Mouse (Mus musculus) forebrain, embryonic 16.5 days (tissue): ENCODE measurements around the gene Trip10. TPM values are rescaled to one million over a fixed set of nuclear protein-coding genes. Genes with fewer than 3 reads are reported as not detected.

Source experiments
- ATAC-seq: fragments of 200-750 bp; cut with Nextera tagmentation; 2 replicates; pipeline ENCODE4 v1.8.0; 2017; ENCODE audit warnings: mild to moderate bottlenecking, moderate library complexity
- H3K27ac ChIP-seq: fragments of 300-500 bp; sonication (generic); 2 replicates; pipeline ENCODE4 v1.5.1; 2014; ENCODE audit warnings: low read length, control low read depth
- H3K27me3 ChIP-seq: fragments of 300-500 bp; sonication (generic); replicated peaks from 2 replicates; pipeline ENCODE4 v1.6.1; 2014; ENCODE audit warnings: low read length; ENCODE audit not compliant: control insufficient read depth, insufficient read depth
- H3K36me3 ChIP-seq: fragments of 300-500 bp; sonication (generic); 2 replicates; pipeline ENCODE4 v1.6.1; 2014; ENCODE audit not compliant: control insufficient read depth, insufficient read depth
- H3K4me1 ChIP-seq: fragments of 300-500 bp; sonication (generic); replicated peaks from 2 replicates; pipeline ENCODE4 v1.6.1; 2014; ENCODE audit warnings: low read length; ENCODE audit not compliant: control insufficient read depth, insufficient read depth
- H3K4me2 ChIP-seq: fragments of 300-500 bp; sonication (generic); 2 replicates; pipeline ENCODE4 v1.6.1; 2014; ENCODE audit warnings: mild to moderate bottlenecking, low read length, control low read depth
- H3K4me3 ChIP-seq: fragments of 300-500 bp; sonication (generic); replicated peaks from 2 replicates; pipeline ENCODE4 v1.5.1; 2014; ENCODE audit warnings: mild to moderate bottlenecking, low read length, control low read depth
- H3K9ac ChIP-seq: fragments of 300-500 bp; sonication (generic); replicated peaks from 2 replicates; pipeline ENCODE4 v1.6.1; 2014; ENCODE audit warnings: low read depth, low read length, control low read depth
- H3K9me3 ChIP-seq: fragments of 300-500 bp; sonication (generic); 2 replicates; pipeline ENCODE4 v1.6.1; 2016; ENCODE audit warnings: low read length; ENCODE audit not compliant: control insufficient read depth
- WGBS: fragments of 180-500 bp; shearing (Covaris S2); extraction: QIAGEN DNeasy Blood & Tissue Kit; methylation state at CpG from one replicate; pipeline ENCODE4 v1.1.7; 2014; 5-methylcytosine and 5-hydroxymethylcytosine counted together
- microRNA-seq: library from miRNA; unstranded; fragments of <30 nt; microRNA quantifications from one replicate; pipeline ENCODE4, GENCODE M21; 2017
- polyA plus RNA-seq: library from polyadenylated mRNA; unstranded; fragments of >200 nt; fragmentation: Nextera tagmentation; extraction: Ambion mirVana; gene quantifications from 2 replicates; pipeline ENCODE4 v1.2.1, GENCODE M21; 2015

Trip10 gene
- polyA plus RNA-seq, 1 experiment from 2014 or later, result 12.0 TPM

DNA sequence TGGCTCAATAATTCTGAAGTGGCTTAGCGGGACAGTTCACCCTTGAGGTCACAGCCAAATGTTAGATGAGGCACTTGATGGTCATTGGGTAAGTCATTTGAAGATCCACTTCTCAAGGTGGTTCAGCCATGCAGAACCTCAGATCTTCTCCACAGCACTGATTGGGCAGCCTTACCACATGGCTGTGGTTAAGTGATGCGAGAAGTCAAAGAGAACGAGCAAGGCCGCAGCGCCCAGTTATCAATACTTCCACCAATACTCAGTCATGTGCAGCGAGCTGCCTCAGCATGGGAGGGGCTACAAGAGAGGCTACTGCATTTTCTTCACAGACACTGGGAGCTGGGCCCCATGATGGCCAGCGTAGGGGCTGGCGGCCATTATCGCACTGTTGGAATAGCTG lies 43.7 kb downstream of the Trip10 start:
- no peak overlapping the region for H3K4me2 ChIP-seq
- no peak overlapping the region for H3K27ac ChIP-seq
- H3K27me3 ChIP-seq, result no peaks in the 10 kb centered on the region
- no peak for ATAC-seq
- H3K36me3 ChIP-seq, result no peaks in the 10 kb centered on the region
- WGBS, result 95% methylated on average over 9 of the region's 9 CpGs
- no peaks in the 10 kb centered on the region for H3K9me3 ChIP-seq
- H3K4me1 ChIP-seq, result no peaks in the 10 kb centered on the region
- no peak overlapping the region for H3K9ac ChIP-seq
- H3K4me3 ChIP-seq, result no peak overlapping the region

DNA sequence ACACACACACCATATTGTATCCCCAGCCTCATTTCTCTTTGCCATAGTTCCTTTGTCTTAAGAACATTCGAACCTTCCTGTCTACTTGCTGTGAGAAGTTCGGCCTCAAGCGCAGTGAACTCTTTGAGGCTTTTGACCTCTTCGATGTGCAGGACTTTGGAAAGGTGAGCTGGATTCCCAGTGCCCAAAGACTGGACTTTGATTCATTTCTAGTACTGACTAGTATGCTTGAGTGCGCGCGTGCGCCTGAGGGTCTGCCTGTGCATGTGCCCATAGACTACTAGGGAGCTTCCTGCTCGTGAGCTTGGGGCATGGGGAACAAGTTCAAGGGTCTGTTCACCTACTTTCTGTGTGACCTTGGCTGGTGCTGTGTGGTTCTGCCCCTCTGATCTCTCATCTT lies 46.7 kb downstream of the Trip10 start:
- no peak for ATAC-seq
- Histone ChIP-seq H3K27me3 (no peaks in the 10 kb centered on the region), H3K9ac (no peak overlapping the region), H3K4me2 (no peak overlapping the region), H3K36me3 (no peaks in the 10 kb centered on the region), H3K4me3 (no peak overlapping the region), H3K27ac (no peak overlapping the region), H3K9me3 (no peaks in the 10 kb centered on the region), H3K4me1 (no peaks in the 10 kb centered on the region)
- WGBS, result 92% methylated on average over 9 of the region's 9 CpGs

- ATAC-seq, result no peak
- no peaks in the 10 kb centered on the region for H3K4me1 ChIP-seq
- no peak overlapping the region for H3K9ac ChIP-seq
- H3K36me3 ChIP-seq, result no peaks in the 10 kb centered on the region
- H3K4me3 ChIP-seq, result no peak overlapping the region
- H3K4me2 ChIP-seq, result no peak overlapping the region
- no peaks in the 10 kb centered on the region for H3K9me3 ChIP-seq
- WGBS, result 94% methylated on average over 12 of the region's 12 CpGs
- no peaks in the 10 kb centered on the region for H3K27me3 ChIP-seq
- H3K27ac ChIP-seq, result no peak overlapping the region
Measured at GRCm38 (mm10) chr17:57297040-57297439, 47.8 kb downstream of the Trip10 start.

DNA sequence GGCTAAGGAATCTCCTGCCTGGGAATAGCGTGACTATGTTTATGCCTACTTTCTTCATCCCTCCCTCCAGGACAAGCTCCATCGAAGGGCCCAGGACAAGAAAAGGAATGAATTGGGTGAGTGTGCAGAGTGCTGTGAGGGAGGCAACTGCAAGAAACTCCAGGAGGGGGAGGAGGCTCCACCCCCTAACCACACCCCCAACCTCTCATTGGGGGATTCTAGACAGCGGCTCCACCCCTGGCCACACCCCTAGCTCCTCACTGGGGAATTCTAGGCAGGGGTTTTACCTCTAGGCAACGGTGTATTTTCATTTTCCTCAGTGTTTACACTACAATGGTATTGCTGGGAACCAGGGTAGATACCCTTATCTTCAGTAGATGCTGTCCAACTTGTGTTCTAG lies 56.3 kb downstream of the Trip10 start:
- no peak for ATAC-seq
- H3K9me3 ChIP-seq, result no peaks in the 10 kb centered on the region
- 66% methylated on average over 4 of the region's 4 CpGs for WGBS
- H3K27ac ChIP-seq, result no peak overlapping the region
- no peaks in the 10 kb centered on the region for H3K36me3 ChIP-seq
- H3K4me1 ChIP-seq, result no peaks in the 10 kb centered on the region
- H3K27me3 ChIP-seq, result no peaks in the 10 kb centered on the region
- no peak overlapping the region for H3K4me3 ChIP-seq
- no peak overlapping the region for H3K4me2 ChIP-seq
- H3K9ac ChIP-seq, result no peak overlapping the region

- Histone ChIP-seq H3K27me3 (no peaks in the 10 kb centered on the region), H3K27ac (no peak overlapping the region), H3K4me1 (no peaks in the 10 kb centered on the region), H3K36me3 (no peaks in the 10 kb centered on the region), H3K9ac (no peak overlapping the region), H3K9me3 (no peaks in the 10 kb centered on the region), H3K4me3 (no peak overlapping the region), H3K4me2 (no peak overlapping the region)
- no peak for ATAC-seq
- WGBS, result 84% methylated on average over 6 of the region's 6 CpGs
Measured at GRCm38 (mm10) chr17:57307074-57307473, 57.8 kb downstream of the Trip10 start.

DNA sequence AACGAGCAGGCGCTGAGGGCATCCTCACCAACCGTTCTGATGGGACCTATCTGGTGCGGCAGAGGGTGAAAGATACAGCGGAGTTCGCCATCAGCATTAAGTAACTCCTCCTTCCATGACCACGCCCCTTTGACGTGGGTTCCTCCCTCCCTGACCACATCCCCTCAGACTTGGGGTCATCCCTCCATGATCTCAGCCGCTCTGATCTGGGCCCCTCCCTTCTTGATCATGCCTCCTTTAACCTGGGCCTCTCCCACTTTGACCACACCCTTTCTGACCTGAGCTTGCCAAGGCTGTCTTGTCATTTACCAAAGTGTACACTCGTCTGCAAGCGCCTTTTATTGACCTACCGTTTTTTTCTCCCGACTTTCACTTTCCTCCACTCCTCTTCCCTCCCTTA lies 62.5 kb downstream of the Trip10 start:
- no peak overlapping the region for H3K27ac ChIP-seq
- no peaks in the 10 kb centered on the region for H3K4me1 ChIP-seq
- H3K36me3 ChIP-seq, result no peaks in the 10 kb centered on the region
- no peaks in the 10 kb centered on the region for H3K27me3 ChIP-seq
- H3K4me3 ChIP-seq, result no peak overlapping the region
- 43% methylated on average over 13 of the region's 13 CpGs for WGBS
- no peak overlapping the region for H3K4me2 ChIP-seq
- no peaks in the 10 kb centered on the region for H3K9me3 ChIP-seq
- no peak for ATAC-seq
- no peak overlapping the region for H3K9ac ChIP-seq

Small RNAs within 50 kb of the gene (microRNA-seq; reads per million reads assigned to microRNA genes)
- gene Mir6978, result not detected

Other genes starting within 250 kb of the Trip10 start
- gene Pspn, start 249.4 kb upstream of the Trip10 start, polyA plus RNA-seq, result 0.60 and 1.0 TPM in 2 replicates
- 84.3 and 90.1 TPM in 2 replicates for gene Gtf2f1, start 238.2 kb upstream of the Trip10 start, polyA plus RNA-seq
- 0.47 and 0.83 TPM in 2 replicates for gene Gm17949, start 238.0 kb upstream of the Trip10 start, polyA plus RNA-seq
- 29.6 and 30.8 TPM in 2 replicates for gene Khsrp, start 217.9 kb upstream of the Trip10 start, polyA plus RNA-seq
- gene Slc25a41, start 207.8 kb upstream of the Trip10 start, polyA plus RNA-seq, result not detected in 2 replicates
- 1.5 and 2.1 TPM in 2 replicates for gene Crb3, start 190.3 kb upstream of the Trip10 start, polyA plus RNA-seq
- 27.8 and 33.4 TPM in 2 replicates for gene Slc25a23, start 189.6 kb upstream of the Trip10 start, polyA plus RNA-seq
- 2.4 and 4.2 TPM in 2 replicates for gene Dennd1c, start 170.9 kb upstream of the Trip10 start, polyA plus RNA-seq
- 285 and 318 TPM in 2 replicates for gene Tubb4a, start 161.7 kb upstream of the Trip10 start, polyA plus RNA-seq
- 9.8 and 10.1 TPM in 2 replicates for gene Tnfsf9, start 144.1 kb upstream of the Trip10 start, polyA plus RNA-seq
- gene Cd70, start 99.7 kb upstream of the Trip10 start, polyA plus RNA-seq, result 0.30 TPM in 1 of 2 replicates, not detected in the other
- gene Tnfsf14, start 55.3 kb upstream of the Trip10 start, polyA plus RNA-seq, result not detected in 2 replicates
- 0.65 and 1.2 TPM in 2 replicates for gene C3, start 21.3 kb upstream of the Trip10 start, polyA plus RNA-seq
- gene Gpr108, start 1.0 kb upstream of the Trip10 start, polyA plus RNA-seq, result 18.2 and 18.3 TPM in 2 replicates
- gene Vav1, start 29.6 kb downstream of the Trip10 start, polyA plus RNA-seq, result 1.1 and 1.3 TPM in 2 replicates
- 3.0 and 3.6 TPM in 2 replicates for gene Adgre1, start 109.2 kb downstream of the Trip10 start, polyA plus RNA-seq